Mouse (Mus musculus) CH12.LX (cell line): ENCODE measurements at regions not wholly inside any gene's neighbourhood (a gene's known extent, or its start where the extent isn't known, plus 50 kb on each side); places are given as distances from the start of the nearest gene placed in this dataset.

Experiments used
- CTCF ChIP-seq, 2 experiments: IDR thresholded peaks in 1 of 2; conservative IDR thresholded peaks in 1 of 2; 2 replicates each; pipeline ENCODE4 v1.5.1; 2011 to 2012; ENCODE audit warnings: low read depth in 2 of 2, low read length in 2 of 2, improper control_type of control experiment in 1 of 2, inconsistent platforms in 1 of 2, mild to moderate bottlenecking in 1 of 2, moderate library complexity in 1 of 2
- NRF1 ChIP-seq: IDR thresholded peaks from 2 replicates; pipeline ENCODE4 v1.6.1; 2014; ENCODE audit warnings: low read depth, mild to moderate bottlenecking, inconsistent platforms, low read length, improper control_type of control experiment, moderate library complexity
- POLR2A ChIP-seq: IDR thresholded peaks from 2 replicates; pipeline ENCODE4 v1.6.1; 2011; ENCODE audit warnings: low read depth, mild to moderate bottlenecking, improper control_type of control experiment, low read length
- SMC3 ChIP-seq: IDR thresholded peaks from 2 replicates; pipeline ENCODE4 v1.6.1; 2011; ENCODE audit warnings: low read depth, low read length, improper control_type of control experiment

DNA sequence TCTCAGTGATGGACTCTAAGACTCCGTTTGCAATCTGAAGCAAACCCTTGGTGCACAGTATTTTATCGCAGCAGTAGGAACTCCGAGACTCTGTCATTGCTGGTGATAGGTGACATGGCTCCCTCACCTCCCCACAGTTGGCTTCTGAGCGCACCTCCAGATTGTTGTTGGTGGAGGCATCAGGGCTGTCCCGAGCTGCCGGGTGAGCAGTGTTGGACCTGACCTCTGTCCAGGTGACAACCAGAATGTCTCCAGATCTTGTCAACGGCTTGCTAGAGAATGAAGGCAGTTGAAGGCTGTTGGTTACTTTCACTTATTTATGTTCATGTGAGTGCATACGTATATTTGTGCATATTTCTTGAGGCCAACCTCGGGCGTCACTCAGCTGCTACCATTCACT, 55.0 kb upstream of the Eef2kmt start:
- TF ChIP-seq POLR2A (no peak), NRF1 (no peak), CTCF (conservative IDR thresholded peaks at IDR 0.05 in 1 of 2, IDR thresholded peaks at IDR 0.05 in 1 of 2; ENCODE audit: low read depth in 2 of 2, low read length in 2 of 2) (no peak), SMC3 (no peak)
